Mouse (Mus musculus): ENCODE measurements around the gene Arnt.

- TF ChIP-seq POLR2A (IDR thresholded peaks at IDR 0.05; ENCODE audit: low read depth, low read length), result no peak
- TF ChIP-seq CTCF (conservative IDR thresholded peaks at IDR 0.05; ENCODE audit: insufficient read depth, insufficient read length, low read depth, low read length), result no peak
These were observed 65.4 kb downstream of the Arnt start for GRCm38 (mm10) chr3:95499496-95500140.
